Mouse (Mus musculus) ovary, postnatal 10 days (tissue): Measurements from ENCODE around the gene Pex19.

Source experiments
- DNase-seq: peaks from one replicate; pipeline ENCODE4 v3.0.0; 2022; ENCODE audit warnings: low spot score

Pex19 gene

GRCm38 (mm10) chr1:172183056-172183455, 56.5 kb downstream of the Pex19 start:
- DNase-seq, result no peak

GRCm38 (mm10) chr1:172183915-172184314, 57.4 kb downstream of the Pex19 start:
- no peak for DNase-seq
